Mouse (Mus musculus) heart, embryonic 11.5 days (tissue): ENCODE measurements around the gene Dnajc5. TPM values are rescaled to one million over a fixed set of nuclear protein-coding genes. Genes with fewer than 3 reads are reported as not detected.

Experiments
- ATAC-seq: fragments of 200-750 bp; cut with Nextera tagmentation; replicated peaks from 2 replicates; pipeline ENCODE4 v1.8.0; 2017; ENCODE audit warnings: moderate library complexity; ENCODE audit not compliant: insufficient number of reproducible peaks, low FRiP score, low TSS enrichment
- H3K27ac ChIP-seq: fragments of 300-500 bp; sonication (generic); 2 replicates; pipeline ENCODE4 v1.5.1; 2014; ENCODE audit warnings: mild to moderate bottlenecking, low read depth, low read length
- H3K27me3 ChIP-seq: fragments of 300-500 bp; sonication (generic); 2 replicates; pipeline ENCODE4 v1.6.1; 2014; ENCODE audit warnings: mild to moderate bottlenecking, low read length, mixed read lengths; ENCODE audit not compliant: control insufficient read depth, insufficient read depth
- H3K36me3 ChIP-seq: fragments of 300-500 bp; sonication (generic); 2 replicates; pipeline ENCODE4 v1.6.1; 2014; ENCODE audit warnings: mild to moderate bottlenecking, low read length, moderate library complexity, mixed read lengths; ENCODE audit not compliant: control insufficient read depth, insufficient read depth
- H3K4me1 ChIP-seq: fragments of 300-500 bp; sonication (generic); 2 replicates; pipeline ENCODE4 v1.6.1; 2014; ENCODE audit warnings: low read length; ENCODE audit not compliant: control insufficient read depth, insufficient read depth
- H3K4me2 ChIP-seq: fragments of 300-500 bp; sonication (generic); 2 replicates; pipeline ENCODE4 v1.6.1; 2014; ENCODE audit warnings: mild to moderate bottlenecking, moderate library complexity
- H3K4me3 ChIP-seq: fragments of 300-500 bp; sonication (generic); 2 replicates; pipeline ENCODE4 v1.5.1; 2014; ENCODE audit warnings: low read depth, low read length
- H3K9ac ChIP-seq: fragments of 300-500 bp; sonication (generic); 2 replicates; pipeline ENCODE4 v1.6.1; 2014; ENCODE audit warnings: mild to moderate bottlenecking, low read depth, low read length, moderate library complexity
- H3K9me3 ChIP-seq: fragments of 300-500 bp; sonication (generic); replicated peaks from 2 replicates; pipeline ENCODE4 v1.6.1; 2016; ENCODE audit warnings: low read length; ENCODE audit not compliant: control insufficient read depth
- WGBS: fragments of 180-500 bp; shearing (Covaris S2); extraction: QIAGEN DNeasy Blood & Tissue Kit; methylation state at CpG from one replicate; pipeline ENCODE4 v1.1.7; 2014; ENCODE audit not compliant: insufficient replicate concordance; 5-methylcytosine and 5-hydroxymethylcytosine counted together
- polyA plus RNA-seq: library from polyadenylated mRNA; unstranded; fragments of >200 nt; fragmentation: Nextera tagmentation; extraction: Ambion mirVana; gene quantifications from 2 replicates; pipeline ENCODE4 v1.2.1, GENCODE M21; 2014

Dnajc5 gene
- polyA plus RNA-seq, 1 experiment from 2014 or later = 69.0 TPM

DNA sequence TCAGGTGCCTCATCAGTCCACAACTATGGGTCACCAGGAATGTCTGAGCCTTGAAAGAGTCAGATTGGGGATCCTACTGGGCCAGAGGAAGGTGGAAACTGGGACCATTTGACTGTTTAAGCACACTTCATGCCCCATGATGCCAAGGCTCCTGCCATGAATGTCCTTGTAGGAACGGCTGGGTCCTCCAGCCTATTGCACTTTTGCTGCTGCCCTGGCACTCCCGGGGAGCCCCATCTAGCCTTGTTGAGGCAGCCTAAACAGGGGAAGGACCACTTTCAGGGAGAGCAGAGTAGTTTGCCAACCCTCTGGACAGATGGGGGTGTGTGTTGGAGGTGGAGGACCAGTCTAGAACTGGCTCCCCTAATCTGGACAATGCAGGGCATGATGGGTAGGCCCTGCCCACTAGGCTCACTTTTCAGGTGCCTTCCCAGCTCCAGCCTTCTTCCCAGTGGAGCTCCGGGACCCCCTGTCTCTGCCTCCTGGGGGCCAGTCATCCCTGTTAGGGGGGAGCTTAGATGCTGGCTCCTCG lies 64.2 kb downstream of the Dnajc5 start, which contains the start of gene Uckl1:
Gene Uckl1 (minus strand): TSS at position 482 of the 532 bp plus-strand sequence.
- H3K4me3 ChIP-seq = no peak within 1 kb of the TSS
- H3K27ac ChIP-seq = no peak within 1 kb of the TSS
- no peaks in the 10 kb centered on the region for H3K27me3 ChIP-seq
- no peak within 1 kb of the TSS for H3K9ac ChIP-seq
- ATAC-seq = no peak
- no peak within 1 kb of the TSS for H3K4me2 ChIP-seq
- H3K4me1 ChIP-seq = peaks cover 11% of the 10 kb centered on the region
- WGBS = 85% methylated on average over 4 of the region's 4 CpGs
- H3K9me3 ChIP-seq = no peaks in the 10 kb centered on the region
- peaks cover 42% of the 10 kb centered on the region for H3K36me3 ChIP-seq

DNA sequence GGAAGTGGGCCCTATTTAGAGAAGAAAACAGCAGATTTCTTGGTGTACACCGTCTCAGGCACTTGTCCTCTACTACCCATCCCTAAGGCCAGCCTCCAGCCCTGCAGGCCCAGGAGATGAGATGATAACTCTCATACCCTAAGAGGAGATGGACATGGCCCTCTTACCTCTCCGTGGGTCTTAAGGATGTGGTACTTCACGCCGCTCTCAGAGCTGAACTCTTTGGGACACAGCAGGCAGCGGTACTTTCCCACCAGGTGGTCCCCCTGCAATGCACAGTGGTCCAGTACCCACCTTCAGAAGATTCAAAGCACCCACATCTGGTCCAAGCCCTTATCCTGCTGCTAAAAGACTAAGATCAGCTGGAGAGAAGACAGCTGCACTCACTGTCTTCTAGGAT lies 65.2 kb downstream of the Dnajc5 start:
- H3K36me3 ChIP-seq = peaks cover 48% of the 10 kb centered on the region
- H3K27me3 ChIP-seq = no peaks in the 10 kb centered on the region
- WGBS = 86% methylated on average over 5 of the region's 5 CpGs
- ATAC-seq = no peak
- H3K9me3 ChIP-seq = no peaks in the 10 kb centered on the region
- H3K4me1 ChIP-seq = peaks cover 3% of the 10 kb centered on the region; the same call in 1 of the 2 replicates
- H3K4me2 ChIP-seq = no peak overlapping the region
- H3K4me3 ChIP-seq = no peak overlapping the region
- no peak overlapping the region for H3K27ac ChIP-seq
- no peak overlapping the region for H3K9ac ChIP-seq

DNA sequence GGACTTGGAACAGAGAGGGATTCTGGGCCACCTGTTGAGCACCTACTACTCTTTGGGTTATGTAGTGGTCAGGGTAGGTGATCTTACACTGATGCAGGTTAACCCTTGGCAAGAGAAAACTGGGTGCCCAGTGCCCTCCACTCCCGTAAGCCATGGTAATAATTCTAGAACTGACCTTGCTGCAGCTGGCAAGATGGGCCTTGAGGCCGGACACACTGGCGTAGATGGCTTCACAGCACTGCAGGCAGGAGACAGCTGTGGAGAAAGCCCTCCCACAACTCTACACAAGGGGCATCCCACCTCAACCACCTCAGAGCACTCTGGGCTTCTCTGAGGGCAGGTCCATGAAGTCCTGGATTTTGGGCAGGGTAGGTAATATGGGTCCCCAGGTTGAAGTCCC lies 65.8 kb downstream of the Dnajc5 start:
- Histone ChIP-seq H3K4me1 (peaks cover 2% of the 10 kb centered on the region; the same call in 1 of the 2 replicates), H3K9ac (no peak overlapping the region), H3K4me2 (no peak overlapping the region), H3K36me3 (peaks cover 48% of the 10 kb centered on the region), H3K27ac (no peak overlapping the region), H3K27me3 (no peaks in the 10 kb centered on the region), H3K9me3 (no peaks in the 10 kb centered on the region), H3K4me3 (no peak overlapping the region)
- WGBS = 96% methylated on average over 3 of the region's 3 CpGs
- no peak for ATAC-seq

GRCm38 (mm10) chr2:181587796-181588195 lies 67.5 kb downstream of the Dnajc5 start:
- no peak for ATAC-seq
- no peaks in the 10 kb centered on the region for H3K27me3 ChIP-seq
- no peak overlapping the region for H3K4me3 ChIP-seq
- H3K4me2 ChIP-seq = no peak overlapping the region
- H3K4me1 ChIP-seq = peaks cover 10% of the 10 kb centered on the region
- H3K9me3 ChIP-seq = no peaks in the 10 kb centered on the region
- 72% methylated on average over 6 of the region's 6 CpGs for WGBS
- H3K36me3 ChIP-seq = peaks cover 48% of the 10 kb centered on the region
- H3K27ac ChIP-seq = no peak overlapping the region
- H3K9ac ChIP-seq = no peak overlapping the region

DNA sequence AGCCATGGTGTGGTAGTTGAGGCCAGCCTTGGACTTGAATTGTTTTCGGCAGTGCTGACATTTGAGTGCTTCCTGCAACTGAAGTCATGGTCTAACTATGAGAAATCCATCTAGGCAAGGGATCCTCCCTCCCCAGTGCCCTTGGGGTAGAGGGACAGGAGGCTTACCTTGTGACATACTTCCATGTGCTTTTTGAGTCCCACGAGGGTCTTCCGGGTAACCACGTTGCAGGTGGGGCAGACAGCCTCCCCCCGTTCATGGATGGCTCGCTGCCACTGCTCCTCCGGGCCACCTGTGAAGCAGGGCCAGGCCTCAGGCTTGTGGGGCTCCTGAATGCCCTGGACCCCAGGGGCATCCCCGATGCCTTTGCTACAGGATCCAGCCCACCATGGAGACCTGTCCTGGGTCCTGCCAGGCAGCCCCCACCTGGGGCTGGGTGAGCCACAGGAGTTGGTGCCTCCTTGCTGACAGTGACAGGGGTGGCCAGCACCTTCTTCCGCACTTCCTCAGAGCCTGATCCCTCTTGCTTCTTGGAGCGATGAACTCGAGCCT lies 68.0 kb downstream of the Dnajc5 start:
- Histone ChIP-seq H3K4me3 (no peak overlapping the region), H3K4me1 (peaks cover 13% of the 10 kb centered on the region), H3K27me3 (no peaks in the 10 kb centered on the region), H3K27ac (no peak overlapping the region), H3K4me2 (no peak overlapping the region), H3K9ac (no peak overlapping the region), H3K9me3 (no peaks in the 10 kb centered on the region), H3K36me3 (peaks cover 48% of the 10 kb centered on the region)
- no peak for ATAC-seq
- 88% methylated on average over 11 of the region's 11 CpGs for WGBS

DNA sequence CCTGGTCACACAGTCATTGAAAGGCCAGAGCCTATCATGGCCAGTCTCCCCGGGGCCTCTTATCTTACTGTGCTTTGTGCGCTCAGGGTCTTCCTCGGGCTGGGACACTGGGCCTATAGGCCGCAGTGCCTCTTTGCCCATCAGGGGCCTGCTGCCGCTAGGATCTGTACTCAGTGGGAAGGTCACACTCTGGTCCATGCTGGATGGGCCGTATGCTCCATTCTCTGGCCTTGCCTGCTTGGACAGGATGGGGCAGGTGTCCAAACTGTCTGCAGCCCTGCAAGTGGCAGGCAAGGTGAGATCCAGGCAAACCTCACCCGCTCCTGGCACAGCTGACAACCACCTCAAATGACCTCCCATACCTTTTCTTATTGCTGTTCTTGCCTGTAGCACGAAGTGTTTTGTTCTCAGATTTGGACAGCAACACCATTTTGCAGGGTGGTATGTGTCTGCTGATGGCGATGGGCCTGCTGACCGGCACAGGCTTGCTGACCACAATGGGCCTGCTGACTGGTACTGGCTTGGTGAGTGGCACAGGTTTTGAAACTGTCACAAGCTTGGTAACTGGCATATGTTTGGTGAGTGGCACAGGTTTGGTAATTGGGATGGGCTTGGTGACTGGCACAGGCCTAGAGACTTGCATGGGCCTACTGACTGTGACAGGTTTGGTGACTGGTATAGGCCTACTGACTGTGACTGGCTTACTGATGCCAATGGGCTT lies 68.9 kb downstream of the Dnajc5 start:
- Histone ChIP-seq H3K4me3 (no peak overlapping the region), H3K9me3 (no peaks in the 10 kb centered on the region), H3K4me1 (peaks cover 13% of the 10 kb centered on the region), H3K9ac (no peak overlapping the region), H3K27me3 (no peaks in the 10 kb centered on the region), H3K36me3 (peaks cover 46% of the 10 kb centered on the region), H3K27ac (no peak overlapping the region), H3K4me2 (no peak overlapping the region)
- ATAC-seq = no peak
- WGBS = 80% methylated on average over 10 of the region's 10 CpGs

DNA sequence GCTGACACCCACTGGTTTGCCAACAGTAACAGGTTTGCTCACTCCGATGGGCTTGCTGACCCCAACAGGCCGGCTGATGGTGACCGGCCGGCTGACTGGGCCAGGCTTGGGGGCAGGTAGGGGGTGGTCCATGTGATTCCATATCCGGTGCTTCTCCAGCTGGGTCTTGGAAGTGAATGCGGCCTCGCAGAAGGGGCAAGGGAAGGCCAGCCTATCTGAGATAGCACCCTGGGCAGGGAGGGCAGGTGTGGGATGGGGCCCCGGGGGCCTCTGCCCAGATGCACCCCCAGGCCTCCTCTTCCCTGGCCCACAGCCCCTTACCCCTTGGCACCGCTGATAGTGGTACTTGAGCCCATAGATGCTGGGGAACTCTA lies 69.4 kb downstream of the Dnajc5 start:
- H3K36me3 ChIP-seq = peaks cover 40% of the 10 kb centered on the region
- no peak overlapping the region for H3K27ac ChIP-seq
- H3K9ac ChIP-seq = no peak overlapping the region
- no peak overlapping the region for H3K4me2 ChIP-seq
- WGBS = 92% methylated on average over 9 of the region's 9 CpGs
- H3K27me3 ChIP-seq = no peaks in the 10 kb centered on the region
- ATAC-seq = no peak
- H3K9me3 ChIP-seq = no peaks in the 10 kb centered on the region
- H3K4me1 ChIP-seq = peaks cover 13% of the 10 kb centered on the region
- H3K4me3 ChIP-seq = no peak overlapping the region

- Histone ChIP-seq H3K9ac (no peak overlapping the region), H3K36me3 (peaks cover 40% of the 10 kb centered on the region), H3K27ac (no peak overlapping the region), H3K4me2 (no peak overlapping the region), H3K4me1 (peaks cover 13% of the 10 kb centered on the region), H3K27me3 (no peaks in the 10 kb centered on the region), H3K9me3 (no peaks in the 10 kb centered on the region), H3K4me3 (no peak overlapping the region)
- ATAC-seq = no peak
- 84% methylated on average over 5 of the region's 5 CpGs for WGBS
Measured at GRCm38 (mm10) chr2:181590471-181590870, 70.2 kb downstream of the Dnajc5 start.
